Mouse (Mus musculus): ENCODE results near the gene Wdr20. TPM values are rescaled to one million over a fixed set of nuclear protein-coding genes. Genes with fewer than 3 reads are reported as not detected.

The Wdr20 gene
- polyA plus RNA-seq, 1 experiment: 13.1 TPM

GRCm38 (mm10) chr12:110806301-110806970, 68.7 kb downstream of the Wdr20 start:
- Histone ChIP-seq H3K4me3 (replicated peaks) (no peak overlapping the region), H3K4me1 (peaks cover 30% of the 10 kb centered on the region), H3K9me3 (no peaks in the 10 kb centered on the region), H3K36me3 (replicated peaks; ENCODE audit: low read length) (peaks cover 90% of the 10 kb centered on the region), H3K27me3 (replicated peaks) (no peaks in the 10 kb centered on the region)
- TF ChIP-seq FLI1 (IDR thresholded peaks at IDR 0.05; ENCODE audit: low read length) (no peak), GATA1 (IDR thresholded peaks at IDR 0.05; ENCODE audit: borderline replicate concordance, low read length) (no peak)

- no peak for TF ChIP-seq GATA1 (IDR thresholded peaks at IDR 0.05; ENCODE audit: borderline replicate concordance, low read length)
- no peak for TF ChIP-seq FLI1 (IDR thresholded peaks at IDR 0.05; ENCODE audit: low read length)
- Histone ChIP-seq H3K4me1 (peaks cover 32% of the 10 kb centered on the region), H3K9me3 (no peaks in the 10 kb centered on the region), H3K4me3 (replicated peaks) (no peak overlapping the region), H3K36me3 (replicated peaks; ENCODE audit: low read length) (peaks cover 81% of the 10 kb centered on the region), H3K27me3 (replicated peaks) (no peaks in the 10 kb centered on the region)
Measured at GRCm38 (mm10) chr12:110808430-110808829, 70.7 kb downstream of the Wdr20 start.

GRCm38 (mm10) chr12:110808848-110809247, 71.1 kb downstream of the Wdr20 start:
- no peaks in the 10 kb centered on the region for H3K9me3 ChIP-seq
- H3K36me3 ChIP-seq (replicated peaks; ENCODE audit: low read length): peaks cover 79% of the 10 kb centered on the region
- no peaks in the 10 kb centered on the region for H3K27me3 ChIP-seq (replicated peaks)
- H3K4me1 ChIP-seq: peaks cover 32% of the 10 kb centered on the region
- no peak overlapping the region for H3K4me3 ChIP-seq (replicated peaks)
- TF ChIP-seq GATA1 (IDR thresholded peaks at IDR 0.05; ENCODE audit: borderline replicate concordance, low read length) (no peak), FLI1 (IDR thresholded peaks at IDR 0.05; ENCODE audit: low read length) (no peak)

GRCm38 (mm10) chr12:110813132-110813531, 75.4 kb downstream of the Wdr20 start:
- Histone ChIP-seq H3K9me3 (peaks cover 4% of the 10 kb centered on the region; the same call in 1 of the 2 replicates), H3K4me3 (replicated peaks) (no peak overlapping the region), H3K4me1 (peaks cover 21% of the 10 kb centered on the region), H3K36me3 (replicated peaks; ENCODE audit: low read length) (peaks cover 37% of the 10 kb centered on the region), H3K27me3 (replicated peaks) (no peaks in the 10 kb centered on the region)
- no peak for TF ChIP-seq FLI1 (IDR thresholded peaks at IDR 0.05; ENCODE audit: low read length)
- TF ChIP-seq GATA1 (IDR thresholded peaks at IDR 0.05; ENCODE audit: borderline replicate concordance, low read length): no peak

GRCm38 (mm10) chr12:110813624-110814023, 75.9 kb downstream of the Wdr20 start:
- Histone ChIP-seq H3K36me3 (replicated peaks; ENCODE audit: low read length) (peaks cover 32% of the 10 kb centered on the region), H3K4me1 (peaks cover 17% of the 10 kb centered on the region; the same call in 1 of the 2 replicates), H3K9me3 (peaks cover 4% of the 10 kb centered on the region; the same call in 1 of the 2 replicates), H3K4me3 (replicated peaks) (no peak overlapping the region), H3K27me3 (replicated peaks) (no peaks in the 10 kb centered on the region)
- TF ChIP-seq FLI1 (IDR thresholded peaks at IDR 0.05; ENCODE audit: low read length) (no peak), GATA1 (IDR thresholded peaks at IDR 0.05; ENCODE audit: borderline replicate concordance, low read length) (no peak)

- H3K36me3 ChIP-seq (replicated peaks; ENCODE audit: low read length): peaks cover 19% of the 10 kb centered on the region
- no peak overlapping the region for H3K4me3 ChIP-seq (replicated peaks)
- H3K9me3 ChIP-seq: peaks cover 4% of the 10 kb centered on the region; the same call in 1 of the 2 replicates
- TF ChIP-seq GATA1 (IDR thresholded peaks at IDR 0.05; ENCODE audit: borderline replicate concordance, low read length): no peak
- H3K4me1 ChIP-seq: peaks cover 11% of the 10 kb centered on the region
- H3K27me3 ChIP-seq (replicated peaks): no peaks in the 10 kb centered on the region
Measured at GRCm38 (mm10) chr12:110814924-110815323, 77.2 kb downstream of the Wdr20 start.

GRCm38 (mm10) chr12:110816833-110817232, 79.1 kb downstream of the Wdr20 start:
- Histone ChIP-seq H3K4me1 (peaks cover 30% of the 10 kb centered on the region), H3K4me3 (replicated peaks) (no peak overlapping the region), H3K27me3 (replicated peaks) (peaks cover 4% of the 10 kb centered on the region), H3K36me3 (replicated peaks; ENCODE audit: low read length) (peaks cover 8% of the 10 kb centered on the region), H3K9me3 (peaks cover 4% of the 10 kb centered on the region; the same call in 1 of the 2 replicates)
- TF ChIP-seq FLI1 (IDR thresholded peaks at IDR 0.05; ENCODE audit: low read length) (no peak), GATA1 (IDR thresholded peaks at IDR 0.05; ENCODE audit: borderline replicate concordance, low read length) (no peak)

- TF ChIP-seq FLI1 (IDR thresholded peaks at IDR 0.05; ENCODE audit: low read length): no peak
- no peak for TF ChIP-seq GATA1 (IDR thresholded peaks at IDR 0.05; ENCODE audit: borderline replicate concordance, low read length)
Measured at GRCm38 (mm10) chr12:110819367-110819766, 81.6 kb downstream of the Wdr20 start.

GRCm38 (mm10) chr12:110821787-110822186, 84.0 kb downstream of the Wdr20 start:
- H3K36me3 ChIP-seq (replicated peaks; ENCODE audit: low read length): no peaks in the 10 kb centered on the region
- peaks cover 10% of the 10 kb centered on the region for H3K27me3 ChIP-seq (replicated peaks)
- H3K4me3 ChIP-seq (replicated peaks): peak overlapping the region; percentile 15
- H3K9me3 ChIP-seq: peaks cover 4% of the 10 kb centered on the region; the same call in 1 of the 2 replicates
- H3K4me1 ChIP-seq: peaks cover 40% of the 10 kb centered on the region
- TF ChIP-seq FLI1 (IDR thresholded peaks at IDR 0.05; ENCODE audit: low read length): no peak
- no peak for TF ChIP-seq GATA1 (IDR thresholded peaks at IDR 0.05; ENCODE audit: borderline replicate concordance, low read length)

More at GRCm38 (mm10) chr12:110819367-110819766, 81.6 kb downstream of the Wdr20 start:
- Histone ChIP-seq H3K4me1 (peaks cover 30% of the 10 kb centered on the region), H3K9me3 (peaks cover 4% of the 10 kb centered on the region; the same call in 1 of the 2 replicates), H3K27me3 (replicated peaks) (peaks cover 10% of the 10 kb centered on the region), H3K4me3 (replicated peaks) (peak overlapping the region; percentile 16), H3K36me3 (replicated peaks; ENCODE audit: low read length) (no peaks in the 10 kb centered on the region)

- TF ChIP-seq FLI1 (IDR thresholded peaks at IDR 0.05; ENCODE audit: low read length): no peak
- TF ChIP-seq GATA1 (IDR thresholded peaks at IDR 0.05; ENCODE audit: borderline replicate concordance, low read length): no peak
- Histone ChIP-seq H3K9me3 (peaks cover 4% of the 10 kb centered on the region; the same call in 1 of the 2 replicates), H3K4me3 (replicated peaks) (peak overlapping the region; percentile 33), H3K36me3 (replicated peaks; ENCODE audit: low read length) (no peaks in the 10 kb centered on the region), H3K4me1 (peaks cover 40% of the 10 kb centered on the region), H3K27me3 (replicated peaks) (peaks cover 10% of the 10 kb centered on the region)
Measured at GRCm38 (mm10) chr12:110822366-110822765, 84.6 kb downstream of the Wdr20 start.
